Mouse (Mus musculus) heart, embryonic 11.5 days (tissue): ENCODE data around the gene Prrt1. TPM values are rescaled to one million over a fixed set of nuclear protein-coding genes. Genes with fewer than 3 reads are reported as not detected.

Source experiments
- ATAC-seq: fragments of 200-750 bp; cut with Nextera tagmentation; replicated peaks from 2 replicates; pipeline ENCODE4 v1.8.0; 2017; ENCODE audit warnings: moderate library complexity; ENCODE audit not compliant: insufficient number of reproducible peaks, low FRiP score, low TSS enrichment
- H3K27ac ChIP-seq: fragments of 300-500 bp; sonication (generic); 2 replicates; pipeline ENCODE4 v1.5.1; 2014; ENCODE audit warnings: mild to moderate bottlenecking, low read depth, low read length
- H3K27me3 ChIP-seq: fragments of 300-500 bp; sonication (generic); 2 replicates; pipeline ENCODE4 v1.6.1; 2014; ENCODE audit warnings: mild to moderate bottlenecking, low read length, mixed read lengths; ENCODE audit not compliant: control insufficient read depth, insufficient read depth
- H3K36me3 ChIP-seq: fragments of 300-500 bp; sonication (generic); 2 replicates; pipeline ENCODE4 v1.6.1; 2014; ENCODE audit warnings: mild to moderate bottlenecking, low read length, moderate library complexity, mixed read lengths; ENCODE audit not compliant: control insufficient read depth, insufficient read depth
- H3K4me1 ChIP-seq: fragments of 300-500 bp; sonication (generic); 2 replicates; pipeline ENCODE4 v1.6.1; 2014; ENCODE audit warnings: low read length; ENCODE audit not compliant: control insufficient read depth, insufficient read depth
- H3K4me2 ChIP-seq: fragments of 300-500 bp; sonication (generic); 2 replicates; pipeline ENCODE4 v1.6.1; 2014; ENCODE audit warnings: mild to moderate bottlenecking, moderate library complexity
- H3K4me3 ChIP-seq: fragments of 300-500 bp; sonication (generic); 2 replicates; pipeline ENCODE4 v1.5.1; 2014; ENCODE audit warnings: low read depth, low read length
- H3K9ac ChIP-seq: fragments of 300-500 bp; sonication (generic); 2 replicates; pipeline ENCODE4 v1.6.1; 2014; ENCODE audit warnings: mild to moderate bottlenecking, low read depth, low read length, moderate library complexity
- H3K9me3 ChIP-seq: fragments of 300-500 bp; sonication (generic); replicated peaks from 2 replicates; pipeline ENCODE4 v1.6.1; 2016; ENCODE audit warnings: low read length; ENCODE audit not compliant: control insufficient read depth
- WGBS: fragments of 180-500 bp; shearing (Covaris S2); extraction: QIAGEN DNeasy Blood & Tissue Kit; methylation state at CpG from one replicate; pipeline ENCODE4 v1.1.7; 2014; ENCODE audit not compliant: insufficient replicate concordance; 5-methylcytosine and 5-hydroxymethylcytosine counted together
- polyA plus RNA-seq: library from polyadenylated mRNA; unstranded; fragments of >200 nt; fragmentation: Nextera tagmentation; extraction: Ambion mirVana; gene quantifications from 2 replicates; pipeline ENCODE4 v1.2.1, GENCODE M21; 2014

Prrt1 gene
- polyA plus RNA-seq, 1 experiment from 2014 or later = not detected

DNA sequence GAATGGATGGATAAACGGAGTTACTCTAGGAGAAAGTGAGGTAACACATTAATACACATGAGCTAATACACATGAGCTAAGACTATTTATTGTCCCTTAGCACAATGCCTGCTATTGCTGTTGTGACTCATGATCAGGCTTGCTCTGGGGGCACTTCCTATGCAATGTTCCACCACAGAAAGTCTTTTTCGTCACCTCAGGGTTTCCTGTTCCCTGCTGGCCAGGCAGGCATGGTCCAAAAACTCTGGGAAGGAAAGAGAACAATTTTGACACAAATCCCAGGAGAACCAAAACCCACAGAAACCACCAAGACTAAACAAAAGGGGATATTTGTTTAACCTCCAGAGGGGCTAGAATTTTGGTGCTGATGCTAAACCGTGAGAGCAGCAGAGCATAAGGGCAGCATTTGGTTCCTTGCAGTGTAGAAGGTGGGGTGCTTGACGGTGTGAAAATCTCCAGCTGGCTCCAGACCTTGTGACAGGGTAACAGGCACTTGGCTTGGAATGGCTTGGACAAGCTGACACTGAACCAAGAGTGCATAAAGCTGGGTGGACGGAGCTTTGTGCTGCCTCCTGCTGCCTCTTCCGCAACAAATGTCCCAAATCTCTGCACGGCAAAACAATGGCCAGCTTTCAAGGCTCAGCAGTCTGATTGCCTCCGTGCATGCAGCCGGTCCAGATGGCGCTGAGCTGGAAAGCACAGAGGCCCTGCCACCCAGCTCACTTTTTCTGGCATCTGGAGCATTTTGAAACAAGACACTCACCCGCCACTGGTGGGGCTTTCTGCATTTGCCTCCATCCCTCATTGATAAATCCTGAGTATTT lies 11.7 kb downstream of the Prrt1 start:
- H3K4me1 ChIP-seq = peaks cover 7% of the 10 kb centered on the region; the same call in 1 of the 2 replicates
- 15% methylated on average over 11 of the region's 11 CpGs for WGBS
- peak overlapping the region; percentile 22; the same call in 1 of the 2 replicates for H3K9ac ChIP-seq
- H3K4me3 ChIP-seq = no peak overlapping the region
- H3K27me3 ChIP-seq = no peaks in the 10 kb centered on the region; the same call in 1 of the 2 replicates
- no peaks in the 10 kb centered on the region for H3K36me3 ChIP-seq
- H3K27ac ChIP-seq = peak overlapping the region; percentile 37
- no peak for ATAC-seq
- H3K4me2 ChIP-seq = peak overlapping the region; percentile 8; the same call in 1 of the 2 replicates
- no peaks in the 10 kb centered on the region for H3K9me3 ChIP-seq

DNA sequence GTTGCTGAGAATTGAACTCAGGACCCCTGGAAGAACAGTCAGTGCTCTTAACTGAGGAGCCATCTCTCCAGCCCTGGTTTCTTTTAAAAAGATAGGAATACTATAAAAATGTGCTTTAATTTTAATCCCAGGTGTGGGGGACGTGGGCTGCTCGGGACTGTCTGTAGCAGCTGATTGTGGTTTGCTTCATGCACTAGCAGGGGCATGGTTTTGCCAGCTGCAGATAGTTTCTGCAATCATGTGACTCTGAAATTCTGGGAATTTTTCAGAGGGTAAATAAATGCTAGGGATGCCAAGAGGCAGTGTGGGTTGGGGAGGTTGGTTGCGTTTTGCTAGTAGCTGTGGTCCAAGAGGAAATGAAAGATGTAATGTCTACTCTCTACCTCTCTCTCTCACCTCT lies 12.6 kb downstream of the Prrt1 start:
- 80% methylated on average over 3 of the region's 3 CpGs for WGBS
- Histone ChIP-seq H3K27ac (no peak overlapping the region), H3K27me3 (no peaks in the 10 kb centered on the region), H3K36me3 (no peaks in the 10 kb centered on the region), H3K4me3 (no peak overlapping the region), H3K4me1 (peaks cover 7% of the 10 kb centered on the region; the same call in 1 of the 2 replicates), H3K9me3 (no peaks in the 10 kb centered on the region), H3K4me2 (no peak overlapping the region), H3K9ac (no peak overlapping the region)
- no peak for ATAC-seq

DNA sequence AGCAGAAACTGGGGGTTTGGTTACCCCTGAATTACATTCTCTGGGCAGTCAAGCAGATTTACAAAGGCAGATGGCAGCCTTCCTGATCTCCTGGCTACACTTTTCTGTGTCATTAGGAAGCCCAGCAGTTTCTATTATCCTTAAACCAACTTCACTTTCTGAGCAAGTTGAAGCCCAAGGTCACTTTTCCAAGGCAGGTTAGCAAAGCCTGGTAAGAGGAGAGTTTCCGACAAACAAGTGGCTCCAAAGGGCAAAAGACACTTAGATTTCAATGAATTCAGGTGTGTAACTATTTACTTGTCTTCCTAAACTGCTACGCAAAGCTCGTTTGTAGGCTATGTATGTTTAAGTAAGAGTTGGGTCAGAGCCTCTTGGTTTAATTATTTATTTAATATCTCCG lies 14.0 kb downstream of the Prrt1 start:
- Histone ChIP-seq H3K4me1 (peaks cover 15% of the 10 kb centered on the region), H3K9ac (no peak overlapping the region), H3K9me3 (no peaks in the 10 kb centered on the region), H3K36me3 (no peaks in the 10 kb centered on the region), H3K27ac (no peak overlapping the region), H3K4me3 (no peak overlapping the region), H3K27me3 (no peaks in the 10 kb centered on the region), H3K4me2 (no peak overlapping the region)
- ATAC-seq = no peak
- WGBS = 79% methylated on average over 4 of the region's 4 CpGs

DNA sequence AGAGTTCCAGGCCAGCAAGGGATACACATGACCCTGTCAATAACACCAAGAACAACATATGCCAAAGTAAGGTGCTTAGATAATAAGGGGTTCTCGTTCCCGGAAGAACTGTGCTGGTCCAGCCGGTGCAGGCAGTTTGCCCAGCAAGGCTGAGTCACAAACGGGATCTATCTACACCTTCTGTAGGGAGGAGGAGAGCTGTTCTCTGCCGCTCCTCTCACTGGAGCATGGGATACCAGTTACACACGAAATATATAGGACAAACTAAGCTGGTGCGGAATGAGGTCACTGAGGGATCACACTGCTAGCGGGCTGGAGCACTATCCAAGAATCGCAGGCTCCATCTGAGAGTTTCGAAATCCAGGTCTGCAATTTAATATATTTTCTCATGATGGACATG lies 14.6 kb downstream of the Prrt1 start:
- Histone ChIP-seq H3K27ac (no peak overlapping the region), H3K4me2 (no peak overlapping the region), H3K9me3 (no peaks in the 10 kb centered on the region), H3K27me3 (no peaks in the 10 kb centered on the region), H3K4me1 (peaks cover 15% of the 10 kb centered on the region), H3K9ac (no peak overlapping the region), H3K36me3 (no peaks in the 10 kb centered on the region), H3K4me3 (no peak overlapping the region)
- 74% methylated on average over 10 of the region's 10 CpGs for WGBS
- ATAC-seq = no peak

DNA sequence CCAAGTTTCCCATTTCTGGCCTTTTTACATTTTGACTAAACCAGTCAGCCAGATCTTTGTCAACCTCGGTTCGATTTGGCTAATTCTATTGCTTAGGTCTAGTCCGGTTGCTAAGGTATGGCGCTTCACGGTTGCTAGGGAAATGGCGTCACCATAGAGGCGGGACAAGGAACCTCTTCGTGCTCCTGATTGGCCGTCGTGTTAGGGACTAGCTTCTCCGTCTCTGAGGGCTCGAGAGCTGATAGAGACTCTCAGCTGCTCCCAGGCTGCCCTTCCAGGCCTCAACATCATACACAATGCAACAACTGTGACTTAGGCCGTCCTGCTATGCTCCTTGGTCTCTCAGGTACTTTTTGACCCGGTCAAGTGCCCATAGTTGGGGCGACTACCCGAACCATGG lies 15.3 kb downstream of the Prrt1 start, which contains the start of gene Fkbpl:
Gene Fkbpl (plus strand): TSS at position 157 of the 400 bp plus-strand sequence.
- ATAC-seq = peak; percentile 70
- peak within 1 kb of the TSS; percentile 55 for H3K4me3 ChIP-seq
- H3K27me3 ChIP-seq = no peaks in the 10 kb centered on the region
- no peaks in the 10 kb centered on the region for H3K36me3 ChIP-seq
- no peaks in the 10 kb centered on the region for H3K9me3 ChIP-seq
- peak within 1 kb of the TSS; percentile 71 for H3K4me2 ChIP-seq
- 1% methylated on average over 16 of the region's 16 CpGs for WGBS
- peak within 1 kb of the TSS; percentile 47 for H3K27ac ChIP-seq
- peak within 1 kb of the TSS; percentile 76 for H3K9ac ChIP-seq
- H3K4me1 ChIP-seq = peaks cover 15% of the 10 kb centered on the region

DNA sequence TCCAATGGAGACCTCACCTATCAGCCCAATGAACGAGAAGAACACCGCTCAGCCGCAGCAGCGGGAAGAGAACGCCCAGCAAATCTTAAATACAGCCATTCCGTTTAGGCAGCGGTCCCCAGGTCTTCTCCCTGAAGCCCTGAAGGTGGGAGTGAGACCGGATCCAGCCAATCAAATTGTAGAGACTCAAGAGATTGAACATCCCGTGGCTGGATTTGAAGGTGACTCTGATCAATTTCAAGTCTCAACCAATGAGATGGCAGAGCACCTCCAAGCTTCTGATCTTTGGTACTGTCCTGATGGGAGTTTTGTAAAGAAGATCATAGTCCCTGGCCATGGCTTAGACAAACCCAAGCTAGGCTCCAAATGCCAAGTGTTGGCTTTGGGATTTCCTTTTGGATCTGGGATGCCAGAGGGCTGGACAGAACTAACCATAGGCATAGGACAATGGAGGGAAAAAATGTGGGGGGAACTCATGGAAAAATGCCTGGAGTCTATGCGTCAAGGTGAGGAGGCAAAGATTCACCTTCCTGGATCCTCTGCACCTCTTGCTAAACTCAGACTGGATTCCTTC lies 16.0 kb downstream of the Prrt1 start:
- Histone ChIP-seq H3K27ac (0 out of 2 replicates have a peak overlapping the region, but pooled peaks have one; percentile 47), H3K27me3 (no peaks in the 10 kb centered on the region), H3K4me3 (peak overlapping the region; percentile 55), H3K4me1 (peaks cover 15% of the 10 kb centered on the region), H3K9ac (peak overlapping the region; percentile 76; the same call in 1 of the 2 replicates), H3K4me2 (peak overlapping the region; percentile 71), H3K9me3 (no peaks in the 10 kb centered on the region), H3K36me3 (no peaks in the 10 kb centered on the region)
- WGBS = 34% methylated on average over 10 of the region's 10 CpGs
- no peak for ATAC-seq

DNA sequence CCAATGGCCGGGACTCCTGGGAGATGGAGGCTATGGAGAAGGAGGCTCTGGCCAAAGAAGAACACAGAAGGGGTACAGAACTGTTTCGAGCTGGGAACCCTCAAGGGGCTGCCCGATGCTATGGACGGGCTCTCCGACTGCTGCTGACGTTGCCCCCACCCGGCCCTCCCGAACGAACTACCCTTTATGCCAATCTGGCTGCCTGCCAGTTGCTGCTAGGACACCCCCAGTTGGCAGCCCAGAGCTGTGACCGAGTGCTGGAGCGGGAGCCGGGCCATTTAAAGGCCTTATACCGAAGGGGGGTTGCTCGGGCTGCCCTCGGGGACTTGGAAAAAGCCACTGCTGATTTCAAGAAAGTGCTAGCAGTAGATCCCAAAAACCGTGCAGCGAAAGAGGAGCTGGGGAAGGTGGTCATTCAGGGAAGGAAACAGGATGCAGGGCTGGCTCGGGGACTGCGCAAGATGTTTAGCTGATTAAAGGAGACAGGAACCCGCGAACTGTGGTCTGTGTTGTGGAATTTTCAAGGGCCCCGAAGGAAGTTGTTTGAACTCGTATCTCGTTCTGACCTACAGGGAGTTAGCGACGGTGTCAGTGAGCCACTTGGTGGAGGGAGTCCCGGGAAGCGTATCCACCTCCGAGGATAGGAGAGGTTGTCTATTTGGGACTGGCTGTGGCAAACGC lies 16.6 kb downstream of the Prrt1 start:
- Histone ChIP-seq H3K9me3 (no peaks in the 10 kb centered on the region), H3K36me3 (peaks cover 5% of the 10 kb centered on the region), H3K9ac (no peak overlapping the region), H3K27me3 (no peaks in the 10 kb centered on the region), H3K4me2 (peak overlapping the region; percentile 71), H3K27ac (no peak overlapping the region), H3K4me3 (no peak overlapping the region), H3K4me1 (peaks cover 15% of the 10 kb centered on the region)
- 83% methylated on average over 30 of the region's 30 CpGs for WGBS
- ATAC-seq = no peak

- Histone ChIP-seq H3K9me3 (no peaks in the 10 kb centered on the region), H3K4me1 (peaks cover 15% of the 10 kb centered on the region), H3K4me3 (peak within 1 kb of the TSS; percentile 93), H3K36me3 (peaks cover 10% of the 10 kb centered on the region), H3K27ac (peak within 1 kb of the TSS; percentile 22; the same call in 1 of the 2 replicates), H3K27me3 (no peaks in the 10 kb centered on the region), H3K9ac (peak within 1 kb of the TSS; percentile 84), H3K4me2 (peak within 1 kb of the TSS; percentile 88)
- WGBS = 1% methylated on average over 66 of the region's 66 CpGs
- peak; percentile 96 for ATAC-seq
These were observed 17.8 kb downstream of the Prrt1 start, which contains the start of gene Atf6b for GRCm38 (mm10) chr17:34646906-34647787. TSS of gene Atf6b (plus strand) at chr17:34647146.
